Mouse (Mus musculus): ENCODE measurements around the gene Sik3.

DNA sequence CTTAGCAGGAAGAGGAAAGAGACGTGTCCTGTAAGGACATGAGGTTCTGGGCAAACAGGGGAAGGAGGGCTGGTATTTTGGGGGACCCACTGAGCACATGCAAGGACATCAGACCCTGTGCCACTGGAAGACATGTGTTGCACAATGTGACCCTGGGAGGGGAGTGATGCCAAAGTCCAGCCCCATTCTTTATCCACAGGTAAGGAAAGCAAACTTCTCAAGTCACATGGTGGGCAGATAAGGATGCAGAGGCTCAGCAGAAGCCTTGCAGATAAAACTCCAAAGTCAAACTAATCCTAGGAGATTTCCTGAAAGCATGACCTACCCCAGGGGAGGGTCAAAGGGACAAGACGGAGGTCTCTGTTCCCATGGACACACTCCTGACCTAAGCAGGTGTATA, 229.2 kb downstream of the Sik3 start:
- TF ChIP-seq POLR2A (IDR thresholded peaks at IDR 0.05; ENCODE audit: extremely low read depth, insufficient read depth, low read length) (no peak), CTCF (IDR thresholded peaks at IDR 0.05; ENCODE audit: extremely low read depth, insufficient read depth, low read length) (no peak)

Data from cortical plate, adult 2 months (tissue).